Mouse (Mus musculus): ENCODE data around the gene Mroh2a. TPM values are rescaled to one million over a fixed set of nuclear protein-coding genes. Genes with fewer than 3 reads are reported as not detected.

Mroh2a gene
- polyA plus RNA-seq, 1 experiment from 2014 or later = 0.88 TPM

DNA sequence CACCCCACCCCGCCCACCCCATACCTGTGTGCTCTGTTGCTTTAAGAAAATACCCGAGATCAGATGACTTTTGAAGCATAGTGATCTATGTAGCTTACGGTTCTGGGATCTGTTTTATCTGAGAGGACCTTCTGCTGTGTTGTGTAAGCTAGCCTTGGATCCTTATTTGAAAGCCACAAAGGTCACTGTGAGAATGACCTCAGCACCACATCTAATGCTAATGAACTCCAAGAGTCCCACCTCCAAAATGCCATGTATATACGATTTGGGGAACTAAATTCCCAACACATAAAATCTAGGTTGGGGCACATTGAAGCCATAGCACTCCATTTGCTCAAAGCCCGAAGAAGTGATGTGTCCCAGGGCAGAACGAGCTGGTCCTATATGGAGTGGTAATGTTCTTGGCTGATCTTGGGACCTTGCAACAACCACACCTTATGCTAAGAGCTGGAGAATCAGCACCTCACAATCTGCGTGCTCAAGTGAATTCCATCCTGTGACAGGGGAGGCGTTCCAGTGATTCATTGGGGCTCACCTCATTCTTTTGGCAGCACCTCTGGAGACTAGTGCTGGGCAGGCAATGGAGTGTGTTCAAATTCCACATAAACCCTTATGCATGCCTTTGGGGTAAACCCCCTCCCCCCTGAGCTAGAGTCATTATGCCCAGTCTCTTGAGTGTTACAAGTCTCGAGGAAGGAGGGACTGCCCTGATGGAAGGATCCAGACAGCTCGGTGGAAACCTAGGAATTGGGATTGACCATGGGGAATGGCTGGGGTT, 30.3 kb downstream of the Mroh2a start:
- Histone ChIP-seq H3K36me3 (peaks cover 19% of the 10 kb centered on the region), H3K4me2 (replicated peaks) (no peak overlapping the region), H3K9me3 (peaks cover 41% of the 10 kb centered on the region), H3K27ac (replicated peaks) (no peak overlapping the region), H3K4me1 (no peaks in the 10 kb centered on the region), H3K4me3 (no peak overlapping the region), H3K27me3 (no peaks in the 10 kb centered on the region), H3K9ac (replicated peaks) (no peak overlapping the region)
- WGBS = 82% methylated on average over 10 of the region's 10 CpGs
- no peak for ATAC-seq (replicated peaks)

DNA sequence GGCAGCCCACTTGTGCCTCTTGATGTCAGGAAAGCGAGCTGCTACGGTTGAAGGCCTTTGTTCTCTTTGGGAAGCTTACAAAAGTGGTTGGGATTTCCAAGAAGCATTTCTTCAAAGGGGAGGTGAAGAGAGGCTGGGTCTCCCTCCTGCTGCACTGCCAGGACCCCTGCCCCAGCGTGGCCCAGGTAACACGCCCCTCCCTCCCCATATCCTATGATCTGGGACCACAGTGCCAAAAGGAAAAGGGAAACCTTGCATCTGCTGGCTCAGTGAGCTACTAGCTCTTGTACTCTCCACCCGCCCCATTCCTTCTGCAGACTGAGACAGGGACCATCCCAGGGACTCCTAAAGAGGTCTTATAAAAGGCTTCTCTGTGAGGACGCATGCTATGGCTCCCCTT, 30.9 kb downstream of the Mroh2a start:
- Histone ChIP-seq H3K9ac (replicated peaks) (no peak overlapping the region), H3K36me3 (peaks cover 25% of the 10 kb centered on the region), H3K4me2 (replicated peaks) (no peak overlapping the region), H3K4me1 (no peaks in the 10 kb centered on the region), H3K27ac (replicated peaks) (no peak overlapping the region), H3K27me3 (no peaks in the 10 kb centered on the region), H3K4me3 (no peak overlapping the region), H3K9me3 (peaks cover 35% of the 10 kb centered on the region)
- no peak for ATAC-seq (replicated peaks)
- WGBS = 82% methylated on average over 6 of the region's 6 CpGs

GRCm38 (mm10) chr1:88258361-88258760, 31.6 kb downstream of the Mroh2a start:
- no peak for ATAC-seq (replicated peaks)
- 74% methylated on average over 6 of the region's 6 CpGs for WGBS
- no peaks in the 10 kb centered on the region for H3K27me3 ChIP-seq

DNA sequence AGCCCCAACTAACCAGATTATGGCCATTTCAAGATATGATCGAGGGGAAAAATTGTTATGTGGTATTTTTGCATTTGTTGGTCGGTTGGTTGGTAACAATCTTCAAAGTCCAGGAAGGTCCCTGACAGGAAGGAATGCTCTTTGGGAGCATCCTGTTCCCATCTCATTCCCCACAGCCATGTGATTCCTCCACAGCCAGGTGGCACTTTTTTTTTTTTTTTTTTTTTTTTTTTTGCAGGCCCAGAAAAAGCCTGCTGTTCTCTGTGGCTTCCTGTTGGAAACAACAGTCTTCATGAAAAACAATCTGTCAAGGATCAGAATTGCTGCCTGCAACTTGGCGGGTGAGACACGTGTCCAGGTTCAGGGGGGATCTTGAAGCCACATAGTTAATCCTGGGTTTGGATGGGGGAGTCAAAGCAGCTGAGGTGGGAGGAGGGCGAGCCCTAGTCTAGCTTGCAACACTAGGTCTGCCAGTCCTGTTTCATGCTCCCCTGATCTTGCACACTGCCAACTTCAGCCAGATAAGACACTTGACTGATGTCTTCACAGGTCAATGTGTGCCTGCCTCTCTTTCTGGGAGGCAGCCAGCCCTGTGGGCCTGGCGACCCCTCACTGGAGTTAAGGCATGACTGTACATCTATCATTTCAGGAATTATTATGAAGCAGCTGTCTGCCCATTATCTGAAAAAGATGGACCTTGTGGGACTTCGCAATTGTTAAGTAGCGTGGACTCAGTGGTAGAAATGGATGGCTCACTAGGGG, 32.3 kb downstream of the Mroh2a start:
- Histone ChIP-seq H3K36me3 (peaks cover 39% of the 10 kb centered on the region), H3K9ac (replicated peaks) (no peak overlapping the region), H3K27me3 (no peaks in the 10 kb centered on the region), H3K4me1 (no peaks in the 10 kb centered on the region), H3K9me3 (peaks cover 27% of the 10 kb centered on the region), H3K4me3 (no peak overlapping the region), H3K4me2 (replicated peaks) (no peak overlapping the region), H3K27ac (replicated peaks) (no peak overlapping the region)
- WGBS = 81% methylated on average over 8 of the region's 8 CpGs
- peak; percentile 2 for ATAC-seq (replicated peaks)

More at GRCm38 (mm10) chr1:88258361-88258760, 31.6 kb downstream of the Mroh2a start:
- H3K9ac ChIP-seq (replicated peaks) = no peak overlapping the region
- no peak overlapping the region for H3K4me3 ChIP-seq
- H3K27ac ChIP-seq (replicated peaks) = no peak overlapping the region
- peaks cover 32% of the 10 kb centered on the region for H3K9me3 ChIP-seq
- H3K36me3 ChIP-seq = peaks cover 32% of the 10 kb centered on the region
- no peaks in the 10 kb centered on the region for H3K4me1 ChIP-seq
- no peak overlapping the region for H3K4me2 ChIP-seq (replicated peaks)

DNA sequence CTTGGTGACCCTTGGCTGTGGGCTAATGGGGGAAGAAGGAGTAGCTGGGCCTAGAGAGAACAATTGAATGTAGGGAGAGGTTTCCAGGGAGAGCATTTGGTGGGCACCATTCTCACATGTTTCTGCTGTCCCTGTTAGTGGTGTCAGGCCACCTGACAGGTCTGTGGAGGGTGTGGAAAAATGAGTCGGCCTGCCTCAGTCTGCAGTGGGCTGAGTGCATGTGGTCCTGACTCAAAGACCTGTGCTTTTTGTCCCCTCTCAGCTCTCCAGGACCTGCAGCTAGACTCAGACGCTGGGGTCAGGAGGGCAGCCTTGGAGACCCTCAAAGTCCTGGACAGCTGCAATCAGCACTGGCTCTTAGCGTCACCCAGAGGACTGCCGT, 32.8 kb downstream of the Mroh2a start:
- H3K27me3 ChIP-seq = no peaks in the 10 kb centered on the region
- H3K9ac ChIP-seq (replicated peaks) = no peak overlapping the region
- peaks cover 23% of the 10 kb centered on the region for H3K9me3 ChIP-seq
- no peak overlapping the region for H3K4me3 ChIP-seq
- no peaks in the 10 kb centered on the region for H3K4me1 ChIP-seq
- H3K36me3 ChIP-seq = peaks cover 45% of the 10 kb centered on the region
- ATAC-seq (replicated peaks) = peak; percentile 4; the same call in 1 of the 2 replicates
- H3K4me2 ChIP-seq (replicated peaks) = no peak overlapping the region
- no peak overlapping the region for H3K27ac ChIP-seq (replicated peaks)
- 82% methylated on average over 4 of the region's 4 CpGs for WGBS

DNA sequence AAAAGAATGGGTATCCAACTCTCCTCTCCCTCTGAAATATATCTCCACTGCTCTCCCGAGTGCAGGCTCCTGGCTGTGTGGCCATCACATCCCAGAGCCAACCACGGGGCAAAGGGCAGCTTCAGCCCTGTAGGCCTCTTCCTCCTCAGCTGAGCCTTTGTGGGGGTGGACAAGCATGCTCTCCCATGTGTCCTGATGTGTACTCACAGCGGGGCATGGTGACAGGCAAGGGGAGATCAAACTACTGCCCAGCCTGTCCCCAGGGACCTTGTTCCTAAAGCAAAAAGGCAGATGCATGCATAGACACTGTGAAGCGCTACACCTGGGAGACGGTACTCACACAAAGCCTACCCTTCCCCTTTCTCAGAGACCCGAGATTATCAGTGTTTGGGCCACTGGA, 33.3 kb downstream of the Mroh2a start:
- H3K27me3 ChIP-seq = no peaks in the 10 kb centered on the region
- no peak overlapping the region for H3K4me3 ChIP-seq
- no peak overlapping the region for H3K27ac ChIP-seq (replicated peaks)
- H3K36me3 ChIP-seq = peaks cover 49% of the 10 kb centered on the region
- no peaks in the 10 kb centered on the region for H3K4me1 ChIP-seq
- whole genome bisulfite sequencing = 86% methylated on average over 6 of the region's 6 CpGs
- peaks cover 18% of the 10 kb centered on the region for H3K9me3 ChIP-seq
- H3K4me2 ChIP-seq (replicated peaks) = no peak overlapping the region
- H3K9ac ChIP-seq (replicated peaks) = no peak overlapping the region
- ATAC-seq (replicated peaks) = peak; percentile 1; the same call in 1 of the 2 replicates

- Histone ChIP-seq H3K4me3 (no peak overlapping the region), H3K4me1 (no peaks in the 10 kb centered on the region), H3K27ac (replicated peaks) (no peak overlapping the region), H3K27me3 (no peaks in the 10 kb centered on the region), H3K9me3 (peaks cover 12% of the 10 kb centered on the region), H3K9ac (replicated peaks) (no peak overlapping the region), H3K36me3 (peaks cover 56% of the 10 kb centered on the region), H3K4me2 (replicated peaks) (no peak overlapping the region)
- ATAC-seq (replicated peaks) = no peak
- WGBS = 83% methylated on average over 10 of the region's 10 CpGs
Observed at GRCm38 (mm10) chr1:88260604-88261377, 34.0 kb downstream of the Mroh2a start.

DNA sequence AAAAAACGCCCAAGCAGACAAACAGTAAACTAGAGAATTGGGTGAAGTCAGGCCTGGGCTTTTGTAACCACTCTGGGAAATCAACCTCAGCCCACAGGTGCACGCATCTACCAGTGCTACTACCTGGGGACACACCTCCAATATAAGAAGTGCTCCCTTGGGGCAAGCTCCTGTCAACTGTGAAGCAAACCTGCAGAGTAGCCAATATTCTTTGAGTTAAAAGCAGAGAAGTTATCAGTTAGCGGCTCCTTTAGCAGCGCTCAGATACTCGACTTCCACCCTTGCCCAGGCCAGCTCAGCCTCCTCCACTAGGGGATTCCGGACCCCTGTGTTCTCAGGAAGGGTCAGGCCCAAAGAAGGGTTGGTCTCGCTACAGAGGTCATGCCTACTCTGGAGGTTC, 34.9 kb downstream of the Mroh2a start:
- Histone ChIP-seq H3K36me3 (peaks cover 65% of the 10 kb centered on the region), H3K9ac (replicated peaks) (no peak overlapping the region), H3K9me3 (0 out of 2 replicates have a peak, but pooled peaks cover 5% of the 10 kb centered on the region), H3K4me1 (no peaks in the 10 kb centered on the region), H3K4me2 (replicated peaks) (no peak overlapping the region), H3K4me3 (no peak overlapping the region), H3K27ac (replicated peaks) (no peak overlapping the region), H3K27me3 (no peaks in the 10 kb centered on the region)
- no peak for ATAC-seq (replicated peaks)
- WGBS = 90% methylated on average over 7 of the region's 7 CpGs

DNA sequence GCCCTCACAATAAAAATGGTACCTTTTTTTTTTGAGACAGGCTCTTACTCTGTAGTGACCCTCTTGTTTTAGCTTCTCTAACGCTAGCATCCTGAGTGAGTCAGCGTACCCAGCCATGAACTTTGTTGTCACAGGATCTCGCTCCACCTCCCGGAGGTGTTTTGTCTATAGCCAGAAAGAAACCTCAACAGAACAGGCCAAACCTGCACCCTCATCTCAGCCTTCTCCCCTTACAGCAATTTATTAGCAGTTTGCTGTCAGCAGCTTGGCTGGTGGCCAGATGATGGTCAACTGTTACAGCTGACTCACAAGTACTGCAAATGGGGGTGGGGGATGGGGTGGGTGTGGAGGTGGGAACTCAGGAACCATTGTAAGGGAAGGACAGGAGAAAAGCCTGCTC, 35.5 kb downstream of the Mroh2a start:
- H3K4me3 ChIP-seq = no peak overlapping the region
- no peak overlapping the region for H3K4me2 ChIP-seq (replicated peaks)
- no peaks in the 10 kb centered on the region for H3K27me3 ChIP-seq
- no peaks in the 10 kb centered on the region for H3K4me1 ChIP-seq
- no peak overlapping the region for H3K9ac ChIP-seq (replicated peaks)
- 0 out of 2 replicates have a peak, but pooled peaks cover 5% of the 10 kb centered on the region for H3K9me3 ChIP-seq
- ATAC-seq (replicated peaks) = no peak
- H3K36me3 ChIP-seq = peaks cover 71% of the 10 kb centered on the region
- WGBS = 85% methylated on average over 4 of the region's 4 CpGs
- no peak overlapping the region for H3K27ac ChIP-seq (replicated peaks)

- Histone ChIP-seq H3K4me3 (no peak overlapping the region), H3K27me3 (no peaks in the 10 kb centered on the region), H3K4me2 (replicated peaks) (no peak overlapping the region), H3K9ac (replicated peaks) (no peak overlapping the region), H3K36me3 (peaks cover 78% of the 10 kb centered on the region), H3K27ac (replicated peaks) (no peak overlapping the region), H3K9me3 (no peaks in the 10 kb centered on the region), H3K4me1 (no peaks in the 10 kb centered on the region)
- no peak for ATAC-seq (replicated peaks)
- WGBS = 75% methylated on average over 6 of the region's 6 CpGs
Observed at GRCm38 (mm10) chr1:88262961-88263360, 36.2 kb downstream of the Mroh2a start.

GRCm38 (mm10) chr1:88263778-88264177, 37.0 kb downstream of the Mroh2a start:
- Histone ChIP-seq H3K4me3 (no peak overlapping the region), H3K36me3 (peaks cover 86% of the 10 kb centered on the region), H3K9me3 (no peaks in the 10 kb centered on the region), H3K27me3 (no peaks in the 10 kb centered on the region), H3K9ac (replicated peaks) (no peak overlapping the region), H3K4me2 (replicated peaks) (no peak overlapping the region), H3K27ac (replicated peaks) (no peak overlapping the region), H3K4me1 (no peaks in the 10 kb centered on the region)
- WGBS = 91% methylated on average over 5 of the region's 5 CpGs
- no peak for ATAC-seq (replicated peaks)

All from forebrain, embryonic 15.5 days (tissue).